Mouse (Mus musculus): ENCODE data around the gene Spryd3. TPM values are rescaled to one million over a fixed set of nuclear protein-coding genes. Genes with fewer than 3 reads are reported as not detected.

Gene Spryd3
- polyA plus RNA-seq, 1 experiment from 2014 or later: 12.1 TPM

DNA sequence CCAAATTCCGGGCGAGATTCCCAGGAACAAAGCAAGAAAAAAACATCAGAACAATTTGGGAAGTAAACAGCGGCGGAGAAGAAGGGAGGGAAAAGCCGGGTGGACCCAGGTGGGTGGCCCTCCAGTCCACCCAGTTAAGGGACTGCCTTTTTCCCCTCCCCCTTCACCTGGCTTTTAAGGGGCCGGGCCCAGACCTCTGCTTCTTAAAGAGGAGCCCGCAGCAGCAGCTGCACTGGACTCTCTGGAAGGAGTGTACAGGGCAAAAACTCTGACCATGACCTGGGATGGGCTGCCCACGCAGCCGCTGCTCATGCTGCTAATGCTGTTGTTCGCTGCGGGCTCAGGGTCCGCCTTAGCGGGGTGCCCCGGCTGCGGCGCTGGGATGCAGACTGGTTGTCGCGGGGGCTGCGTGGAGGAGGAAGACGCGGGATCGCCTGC, 8.3 kb upstream of the Spryd3 start, which contains the start of gene Igfbp6:
Igfbp6 (plus strand) TSS at position 89 of the 438 bp plus-strand sequence.
- ATAC-seq (replicated peaks; ENCODE audit: low FRiP score) (no peak), DNase-seq (ENCODE audit: low spot score) (no peak)
- H3K9me3 ChIP-seq (ENCODE audit: control insufficient read depth, low read length): no peaks in the 10 kb centered on the region
- H3K9ac ChIP-seq (ENCODE audit: low read length): peak within 1 kb of the TSS; percentile 12; the same call in 1 of the 2 replicates
- H3K4me3 ChIP-seq (ENCODE audit: low read depth, low read length): no peak within 1 kb of the TSS
- H3K27ac ChIP-seq (ENCODE audit: low read depth, low read length): no peak within 1 kb of the TSS
- peaks cover 23% of the 10 kb centered on the region for H3K27me3 ChIP-seq (ENCODE audit: control insufficient read depth, insufficient read depth, low read length)
- WGBS: 3% methylated on average over 22 of the region's 22 CpGs
- peak within 1 kb of the TSS; percentile 3 for H3K4me2 ChIP-seq (ENCODE audit: low read depth, low read length, severe bottlenecking)
- H3K4me1 ChIP-seq (replicated peaks; ENCODE audit: control insufficient read depth, insufficient read depth, low read length): no peaks in the 10 kb centered on the region; the same call in 1 of the 2 replicates
- no peaks in the 10 kb centered on the region for H3K36me3 ChIP-seq (ENCODE audit: control insufficient read depth, insufficient read depth, low read length)

DNA sequence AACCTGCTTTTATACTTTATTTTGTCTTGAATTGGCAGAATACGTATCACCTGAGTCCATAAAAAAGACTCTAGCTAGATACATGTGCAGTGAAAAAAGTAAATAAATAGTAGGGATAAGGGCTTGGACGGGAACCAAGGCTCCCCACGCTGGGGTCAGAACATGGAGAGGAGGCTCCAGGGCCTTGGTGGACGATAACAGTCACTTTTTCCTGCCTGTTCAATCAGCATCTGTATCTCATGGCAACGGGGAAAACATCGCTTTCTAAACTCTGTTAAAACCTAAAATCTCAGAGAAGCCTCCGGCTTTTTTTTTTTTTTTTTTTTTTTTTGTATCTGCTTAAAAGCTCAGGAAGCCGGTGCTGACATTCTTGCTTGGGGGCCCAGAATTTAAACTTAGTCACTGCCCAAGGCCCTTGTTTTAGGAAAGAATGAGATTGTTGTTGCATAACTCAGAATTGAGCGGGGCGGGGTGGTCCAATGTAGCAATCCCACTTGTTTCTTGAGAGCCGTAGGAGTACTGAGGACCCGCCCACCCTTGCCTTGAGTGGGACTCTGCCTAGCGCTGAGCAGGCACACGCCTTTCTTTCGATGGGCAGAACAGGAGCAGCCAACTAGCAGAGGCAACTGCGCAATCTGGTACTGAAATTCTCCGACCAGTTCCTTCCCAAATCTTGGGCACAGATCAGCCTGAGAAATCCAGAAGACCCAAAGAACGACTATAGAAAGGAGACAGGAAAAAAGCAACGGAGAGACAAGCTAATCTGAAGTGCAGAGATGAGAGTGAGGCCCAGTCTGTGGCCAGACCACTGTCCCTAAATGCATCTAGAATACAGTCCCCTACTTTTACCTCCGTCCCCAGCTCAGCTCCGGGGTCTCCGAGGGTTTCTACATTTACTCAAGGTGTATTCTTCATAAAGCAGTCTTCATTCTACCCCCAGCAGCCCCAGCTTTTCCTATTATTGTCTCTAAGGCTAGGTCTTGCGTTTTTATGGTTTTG, 7.2 kb upstream of the Spryd3 start:
- H3K4me3 ChIP-seq (ENCODE audit: low read depth, low read length): no peak overlapping the region
- no peak overlapping the region for H3K27ac ChIP-seq (ENCODE audit: low read depth, low read length)
- H3K4me2 ChIP-seq (ENCODE audit: low read depth, low read length, severe bottlenecking): no peak overlapping the region
- H3K9ac ChIP-seq (ENCODE audit: low read length): no peak overlapping the region
- DNase-seq (ENCODE audit: low spot score) (no peak), ATAC-seq (replicated peaks; ENCODE audit: low FRiP score) (no peak)
- no peaks in the 10 kb centered on the region for H3K36me3 ChIP-seq (ENCODE audit: control insufficient read depth, insufficient read depth, low read length)
- 53% methylated on average over 23 of the region's 23 CpGs for WGBS
- H3K27me3 ChIP-seq (ENCODE audit: control insufficient read depth, insufficient read depth, low read length): peaks cover 23% of the 10 kb centered on the region
- no peaks in the 10 kb centered on the region; the same call in 1 of the 2 replicates for H3K4me1 ChIP-seq (replicated peaks; ENCODE audit: control insufficient read depth, insufficient read depth, low read length)
- no peaks in the 10 kb centered on the region for H3K9me3 ChIP-seq (ENCODE audit: control insufficient read depth, low read length)

DNA sequence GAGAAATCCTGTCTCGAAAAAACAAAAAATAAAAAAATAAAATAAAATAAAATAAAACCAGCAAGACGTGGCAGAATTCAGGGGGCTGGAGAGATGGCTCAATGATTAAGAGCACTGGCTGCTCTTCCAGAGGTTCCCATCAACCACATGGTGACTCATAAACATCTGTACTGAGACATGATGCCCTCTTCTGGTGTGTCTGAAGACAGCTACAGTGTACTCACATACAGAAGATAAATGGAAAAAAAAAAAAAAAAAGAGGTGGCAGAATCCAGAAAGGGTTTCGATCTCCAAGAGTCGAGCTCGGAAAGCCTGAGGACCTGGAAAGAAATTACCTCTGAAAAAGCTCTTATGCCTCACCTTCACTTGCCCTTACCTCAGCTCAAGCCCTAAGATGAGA, 5.1 kb upstream of the Spryd3 start:
- no peaks in the 10 kb centered on the region for H3K9me3 ChIP-seq (ENCODE audit: control insufficient read depth, low read length)
- H3K27me3 ChIP-seq (ENCODE audit: control insufficient read depth, insufficient read depth, low read length): peaks cover 23% of the 10 kb centered on the region
- ATAC-seq (replicated peaks; ENCODE audit: low FRiP score) (no peak), DNase-seq (ENCODE audit: low spot score) (no peak)
- H3K4me1 ChIP-seq (replicated peaks; ENCODE audit: control insufficient read depth, insufficient read depth, low read length): peaks cover 2% of the 10 kb centered on the region; the same call in 1 of the 2 replicates
- H3K9ac ChIP-seq (ENCODE audit: low read length): no peak overlapping the region
- H3K4me2 ChIP-seq (ENCODE audit: low read depth, low read length, severe bottlenecking): no peak overlapping the region
- WGBS: 87% methylated on average over 5 of the region's 5 CpGs
- H3K27ac ChIP-seq (ENCODE audit: low read depth, low read length): no peak overlapping the region
- H3K4me3 ChIP-seq (ENCODE audit: low read depth, low read length): no peak overlapping the region
- H3K36me3 ChIP-seq (ENCODE audit: control insufficient read depth, insufficient read depth, low read length): no peaks in the 10 kb centered on the region

DNA sequence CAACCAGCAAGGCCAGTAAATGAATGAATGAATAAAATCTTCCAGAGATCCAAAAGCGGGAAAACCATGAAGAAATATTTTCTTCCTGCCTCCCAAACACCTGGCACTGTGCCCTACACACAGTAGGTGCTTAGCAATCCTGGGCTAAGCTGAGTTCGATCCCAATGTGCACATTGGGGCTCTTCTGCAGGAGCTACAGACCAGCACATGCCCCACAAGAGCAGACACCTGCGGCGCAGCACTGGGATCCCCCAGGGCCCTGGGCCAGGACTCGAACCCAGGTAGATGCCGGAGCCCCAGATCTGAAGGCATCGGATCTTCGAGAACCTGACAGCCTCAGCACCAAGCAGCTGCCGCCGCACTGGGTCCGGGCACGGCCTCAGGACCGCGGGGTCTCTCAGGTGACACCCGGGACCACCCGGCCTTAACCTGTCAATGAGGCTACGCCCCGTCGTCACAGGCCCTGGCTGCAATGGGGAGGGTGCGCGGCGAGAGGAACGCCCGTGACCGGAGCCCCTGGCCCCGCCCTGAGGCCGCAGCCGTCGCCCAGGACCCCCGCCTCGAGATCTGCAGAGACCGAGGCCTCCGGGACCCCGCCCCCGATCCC, 409 bp downstream of the Spryd3 start:
- H3K4me2 ChIP-seq (ENCODE audit: low read depth, low read length, severe bottlenecking): peak overlapping the region; percentile 75
- DNase-seq (ENCODE audit: low spot score) (no peak), ATAC-seq (replicated peaks; ENCODE audit: low FRiP score) (peak; percentile 81)
- peak overlapping the region; percentile 87 for H3K4me3 ChIP-seq (ENCODE audit: low read depth, low read length)
- H3K27me3 ChIP-seq (ENCODE audit: control insufficient read depth, insufficient read depth, low read length): no peaks in the 10 kb centered on the region
- H3K9ac ChIP-seq (ENCODE audit: low read length): peak overlapping the region; percentile 89
- H3K36me3 ChIP-seq (ENCODE audit: control insufficient read depth, insufficient read depth, low read length): no peaks in the 10 kb centered on the region
- 4% methylated on average over 33 of the region's 35 CpGs for WGBS
- H3K9me3 ChIP-seq (ENCODE audit: control insufficient read depth, low read length): no peaks in the 10 kb centered on the region
- H3K4me1 ChIP-seq (replicated peaks; ENCODE audit: control insufficient read depth, insufficient read depth, low read length): peaks cover 5% of the 10 kb centered on the region; the same call in 1 of the 2 replicates
- H3K27ac ChIP-seq (ENCODE audit: low read depth, low read length): peak overlapping the region; percentile 25; the same call in 1 of the 2 replicates

DNA sequence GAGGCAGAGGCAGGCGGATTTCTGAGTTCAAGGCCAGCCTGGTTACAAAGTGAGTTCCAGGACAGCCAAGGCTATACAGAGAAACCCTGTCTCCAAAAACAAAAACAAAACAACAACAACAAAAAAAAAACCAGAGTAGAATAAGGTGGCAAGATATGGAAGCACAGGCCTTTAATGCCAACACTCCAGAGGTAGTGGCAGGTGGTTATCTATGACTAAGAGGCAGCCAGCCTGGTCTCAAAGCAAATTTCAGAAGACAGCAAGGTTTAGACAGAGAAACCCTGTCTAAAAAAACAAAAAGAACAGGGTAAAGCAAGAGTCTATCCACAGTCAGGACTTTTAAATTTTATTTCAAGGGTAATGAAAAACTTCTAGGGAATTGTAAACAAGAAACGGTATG, 1.3 kb downstream of the Spryd3 start:
- Histone ChIP-seq H3K9ac (ENCODE audit: low read length) (no peak overlapping the region), H3K4me1 (replicated peaks; ENCODE audit: control insufficient read depth, insufficient read depth, low read length) (peaks cover 5% of the 10 kb centered on the region; the same call in 1 of the 2 replicates), H3K9me3 (ENCODE audit: control insufficient read depth, low read length) (no peaks in the 10 kb centered on the region), H3K27ac (ENCODE audit: low read depth, low read length) (no peak overlapping the region), H3K36me3 (ENCODE audit: control insufficient read depth, insufficient read depth, low read length) (no peaks in the 10 kb centered on the region; the same call in 1 of the 2 replicates), H3K4me3 (ENCODE audit: low read depth, low read length) (no peak overlapping the region), H3K27me3 (ENCODE audit: control insufficient read depth, insufficient read depth, low read length) (no peaks in the 10 kb centered on the region), H3K4me2 (ENCODE audit: low read depth, low read length, severe bottlenecking) (no peak overlapping the region)
- WGBS: 93% methylated on average over 2 of the region's 2 CpGs
- DNase-seq (ENCODE audit: low spot score): no peak
- ATAC-seq (replicated peaks; ENCODE audit: low FRiP score): no peak

DNA sequence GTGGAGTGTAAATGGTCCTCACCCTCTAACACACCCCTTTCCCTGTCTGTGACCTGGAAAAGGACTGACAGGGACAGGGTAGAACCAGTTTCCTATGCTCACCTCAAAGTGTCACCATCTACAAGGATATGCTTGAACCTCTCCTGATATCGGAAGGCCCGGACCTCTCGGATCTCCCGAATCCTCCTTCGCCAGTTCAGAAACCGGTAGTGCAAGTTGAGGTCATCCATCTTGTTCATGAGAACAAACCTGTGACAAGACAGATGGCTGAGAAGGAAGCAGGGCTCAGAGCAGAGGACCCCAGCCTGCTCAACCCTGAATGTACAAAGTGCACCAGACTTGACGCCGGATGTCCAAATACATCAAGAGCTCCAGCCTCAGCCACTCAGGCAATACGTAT, 2.7 kb downstream of the Spryd3 start:
- H3K4me2 ChIP-seq (ENCODE audit: low read depth, low read length, severe bottlenecking): no peak overlapping the region
- H3K4me3 ChIP-seq (ENCODE audit: low read depth, low read length): no peak overlapping the region
- H3K27me3 ChIP-seq (ENCODE audit: control insufficient read depth, insufficient read depth, low read length): no peaks in the 10 kb centered on the region
- no peak overlapping the region for H3K27ac ChIP-seq (ENCODE audit: low read depth, low read length)
- no peaks in the 10 kb centered on the region; the same call in 1 of the 2 replicates for H3K36me3 ChIP-seq (ENCODE audit: control insufficient read depth, insufficient read depth, low read length)
- DNase-seq (ENCODE audit: low spot score): no peak
- WGBS: 93% methylated on average over 9 of the region's 9 CpGs
- no peak for ATAC-seq (replicated peaks; ENCODE audit: low FRiP score)
- H3K9me3 ChIP-seq (ENCODE audit: control insufficient read depth, low read length): no peaks in the 10 kb centered on the region
- H3K9ac ChIP-seq (ENCODE audit: low read length): no peak overlapping the region
- H3K4me1 ChIP-seq (replicated peaks; ENCODE audit: control insufficient read depth, insufficient read depth, low read length): peaks cover 5% of the 10 kb centered on the region; the same call in 1 of the 2 replicates

DNA sequence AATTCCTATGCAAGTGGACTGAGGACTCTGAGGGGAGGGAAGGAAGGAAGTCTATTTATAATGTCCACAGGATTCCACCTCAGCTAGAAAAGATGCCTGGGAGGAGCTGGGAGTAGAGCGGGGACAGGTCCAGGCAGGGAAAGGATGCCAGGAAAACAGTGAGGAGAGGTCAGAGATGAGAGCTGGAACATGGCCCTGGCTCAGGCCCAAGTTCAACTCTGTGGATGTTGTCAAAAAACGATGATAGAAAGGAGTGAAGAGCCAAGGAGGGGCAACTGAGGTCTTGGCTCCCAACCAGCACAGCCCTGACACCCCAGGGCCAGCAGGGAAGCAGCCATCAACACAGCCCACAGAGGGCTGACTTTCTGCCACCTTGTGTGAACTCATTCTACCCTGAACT, 9.7 kb downstream of the Spryd3 start:
- H3K9ac ChIP-seq (ENCODE audit: low read length): no peak overlapping the region
- WGBS: 79% methylated on average over 2 of the region's 2 CpGs
- H3K4me2 ChIP-seq (ENCODE audit: low read depth, low read length, severe bottlenecking): no peak overlapping the region
- no peaks in the 10 kb centered on the region for H3K9me3 ChIP-seq (ENCODE audit: control insufficient read depth, low read length)
- no peaks in the 10 kb centered on the region for H3K4me1 ChIP-seq (replicated peaks; ENCODE audit: control insufficient read depth, insufficient read depth, low read length)
- H3K36me3 ChIP-seq (ENCODE audit: control insufficient read depth, insufficient read depth, low read length): no peaks in the 10 kb centered on the region; the same call in 1 of the 2 replicates
- DNase-seq (ENCODE audit: low spot score) (no peak), ATAC-seq (replicated peaks; ENCODE audit: low FRiP score) (no peak)
- no peaks in the 10 kb centered on the region for H3K27me3 ChIP-seq (ENCODE audit: control insufficient read depth, insufficient read depth, low read length)
- no peak overlapping the region for H3K4me3 ChIP-seq (ENCODE audit: low read depth, low read length)
- H3K27ac ChIP-seq (ENCODE audit: low read depth, low read length): no peak overlapping the region

DNA sequence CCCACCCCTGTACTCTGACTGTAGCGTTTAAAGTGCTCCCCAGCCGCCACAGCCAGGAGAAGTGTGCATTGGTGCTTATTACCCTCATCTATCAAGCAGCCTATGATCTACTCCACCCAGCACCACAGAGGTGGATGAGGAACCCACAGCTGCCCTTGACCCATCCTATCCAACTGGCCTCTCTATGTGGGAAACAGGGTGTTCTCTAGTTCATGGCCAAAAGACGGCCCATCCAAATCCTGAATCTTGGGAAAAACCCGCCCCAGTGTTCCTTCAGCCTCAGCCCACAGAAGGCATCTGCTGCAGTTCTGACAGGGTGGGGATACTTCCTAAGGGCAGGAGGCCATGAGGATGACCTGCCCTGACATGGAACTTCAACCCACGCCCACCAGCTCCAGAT, 15.5 kb downstream of the Spryd3 start:
- no peaks in the 10 kb centered on the region for H3K27me3 ChIP-seq (ENCODE audit: control insufficient read depth, insufficient read depth, low read length)
- ATAC-seq (replicated peaks; ENCODE audit: low FRiP score) (no peak), DNase-seq (ENCODE audit: low spot score) (no peak)
- H3K4me1 ChIP-seq (replicated peaks; ENCODE audit: control insufficient read depth, insufficient read depth, low read length): no peaks in the 10 kb centered on the region
- no peak overlapping the region for H3K4me2 ChIP-seq (ENCODE audit: low read depth, low read length, severe bottlenecking)
- 94% methylated on average over 5 of the region's 5 CpGs for WGBS
- H3K27ac ChIP-seq (ENCODE audit: low read depth, low read length): no peak overlapping the region
- no peak overlapping the region for H3K4me3 ChIP-seq (ENCODE audit: low read depth, low read length)
- H3K9me3 ChIP-seq (ENCODE audit: control insufficient read depth, low read length): no peaks in the 10 kb centered on the region
- H3K36me3 ChIP-seq (ENCODE audit: control insufficient read depth, insufficient read depth, low read length): no peaks in the 10 kb centered on the region; the same call in 1 of the 2 replicates
- H3K9ac ChIP-seq (ENCODE audit: low read length): no peak overlapping the region
